ENCODE assay signal across 17 mouse cellular contexts in the genomic region with DNA sequence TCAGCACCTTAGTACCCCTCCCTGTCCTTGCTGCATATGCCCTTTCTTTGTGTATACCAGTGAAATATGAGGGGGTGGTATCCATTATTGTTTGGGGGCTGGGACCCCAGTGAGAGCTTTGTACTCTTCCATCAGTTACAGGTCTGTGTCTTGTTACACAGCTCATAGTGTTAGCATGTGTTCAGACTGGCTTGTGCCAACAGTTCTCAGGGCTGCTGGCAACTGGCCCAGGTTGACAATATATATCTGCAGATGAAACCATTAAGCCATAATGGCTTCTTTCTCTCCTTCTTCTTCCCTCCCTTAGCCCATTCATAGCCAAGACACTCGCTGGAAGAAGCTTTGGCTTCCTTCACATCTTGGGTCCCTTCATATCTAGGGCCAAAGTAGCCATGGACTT.
DNase-seq lines count a peak whose midpoint lies in the region; ATAC-seq and TF ChIP-seq lines count a peak whose summit lies in the region.
"Had no signal": no experiment of that assay in that cellular context is flagged by ENCODE, and none has a peak within 500 bp of the region (broad histone marks: within the 10 kb centered on the region; RNA-seq: fewer than 3 reads in every experiment).

No protein-coding gene starts in this region.

- H3K36me3 ChIP-seq in forebrain, embryonic 13.5 days (ENCODE audit: poor library complexity, severe bottlenecking), result no peaks in the 10 kb centered on the region
- H3K36me3 ChIP-seq in forebrain, embryonic 10.5 days (replicated peaks), result no peaks in the 10 kb centered on the region
- no peaks in the 10 kb centered on the region for H3K36me3 ChIP-seq in lung, embryonic 14.5 days (ENCODE audit: insufficient read depth)
- no peaks in the 10 kb centered on the region for H3K36me3 ChIP-seq in kidney, embryonic 16.5 days (ENCODE audit: insufficient read depth, low read length)
- H3K36me3 ChIP-seq: kidney, embryonic 15.5 days; limb, embryonic 15.5 days; stomach, embryonic 15.5 days had no signal

- H3K27ac ChIP-seq in forebrain, embryonic 13.5 days, result no peak overlapping the region
- no peak overlapping the region for H3K27ac ChIP-seq in forebrain, embryonic 10.5 days
- H3K27ac ChIP-seq in lung, embryonic 14.5 days (ENCODE audit: low read depth), result no peak overlapping the region
- H3K27ac ChIP-seq in kidney, embryonic 16.5 days (ENCODE audit: low read length), result no peak overlapping the region
- H3K27ac ChIP-seq: kidney, embryonic 15.5 days; layer of hippocampus, adult 2 months; left cerebral cortex, adult 2 months; limb, embryonic 15.5 days; macrophage; midbrain, embryonic 13.5 days; stomach, embryonic 15.5 days had no signal

- no peak for DNase-seq in forebrain, embryonic 10.5 days (ENCODE audit: extremely low spot score, low spot score)
- peak; percentile 70 for DNase-seq in lung, embryonic 14.5 days
- DNase-seq in lung, postnatal 25 days (ENCODE audit: low spot score), result no peak
- DNase-seq in brain, adult 2 months (ENCODE audit: low read depth, low spot score), result peak; percentile 70
- peak; percentile 84 to 86 for DNase-seq in cerebellum, postnatal 14 days
- no peak for DNase-seq in layer of hippocampus, adult 8-10 months (ENCODE audit: low spot score in 2 of 2)
- DNase-seq: liver, postnatal 0 days; thymus, postnatal 14 days had no signal

- no peak for TF ChIP-seq CTCF in lung, embryonic 14.5 days (IDR thresholded peaks at IDR 0.05; ENCODE audit: low read depth)

- 0 out of 2 replicates have a peak, but pooled peaks have one; percentile 36 for ATAC-seq in forebrain, embryonic 13.5 days
- ATAC-seq in lung, embryonic 14.5 days (ENCODE audit: insufficient read depth), result no peak
- ATAC-seq in kidney, embryonic 16.5 days (ENCODE audit: low FRiP score, low TSS enrichment), result no peak
- ATAC-seq: liver, postnatal 0 days; midbrain, embryonic 13.5 days had no signal

- no peaks in the 10 kb centered on the region for H3K27me3 ChIP-seq in forebrain, embryonic 13.5 days
- H3K27me3 ChIP-seq in forebrain, embryonic 10.5 days (ENCODE audit: poor library complexity, severe bottlenecking), result no peaks in the 10 kb centered on the region; the same call in 1 of the 2 replicates
- no peaks in the 10 kb centered on the region for H3K27me3 ChIP-seq in lung, embryonic 14.5 days (ENCODE audit: insufficient read depth, low read length)
- no peaks in the 10 kb centered on the region for H3K27me3 ChIP-seq in kidney, embryonic 16.5 days (ENCODE audit: insufficient read depth, low read length)
- H3K27me3 ChIP-seq: kidney, embryonic 15.5 days; limb, embryonic 15.5 days; midbrain, embryonic 13.5 days; stomach, embryonic 15.5 days had no signal

- no peak overlapping the region for H3K4me3 ChIP-seq in forebrain, embryonic 13.5 days
- no peak overlapping the region for H3K4me3 ChIP-seq in forebrain, embryonic 10.5 days
- H3K4me3 ChIP-seq in lung, embryonic 14.5 days (ENCODE audit: low read depth, low read length), result no peak overlapping the region
- no peak overlapping the region for H3K4me3 ChIP-seq in kidney, embryonic 16.5 days (ENCODE audit: low read length)
- H3K4me3 ChIP-seq: kidney, embryonic 15.5 days; layer of hippocampus, adult 2 months; left cerebral cortex, adult 2 months; limb, embryonic 15.5 days; midbrain, embryonic 13.5 days; stomach, embryonic 15.5 days had no signal

- 46% methylated on average over 1 of the region's 1 CpGs for WGBS in forebrain, embryonic 13.5 days
- WGBS in forebrain, embryonic 10.5 days, result 82% methylated on average over 1 of the region's 1 CpGs
- 71% methylated on average over 1 of the region's 1 CpGs for WGBS in lung, embryonic 14.5 days
- WGBS in kidney, embryonic 16.5 days, result 86% methylated on average over 1 of the region's 1 CpGs

- no peak overlapping the region for H3K4me2 ChIP-seq in forebrain, embryonic 13.5 days
- no peak overlapping the region for H3K4me2 ChIP-seq in lung, embryonic 14.5 days
- no peak overlapping the region for H3K4me2 ChIP-seq in kidney, embryonic 16.5 days (replicated peaks; ENCODE audit: low read depth, low read length)
- H3K4me2 ChIP-seq: kidney, embryonic 15.5 days; limb, embryonic 15.5 days; midbrain, embryonic 13.5 days; stomach, embryonic 15.5 days had no signal

- no peaks in the 10 kb centered on the region for H3K9me3 ChIP-seq in forebrain, embryonic 13.5 days (replicated peaks)
- no peaks in the 10 kb centered on the region for H3K9me3 ChIP-seq in forebrain, embryonic 10.5 days
- no peaks in the 10 kb centered on the region for H3K9me3 ChIP-seq in lung, embryonic 14.5 days (ENCODE audit: low read depth, low read length)
- no peaks in the 10 kb centered on the region for H3K9me3 ChIP-seq in kidney, embryonic 16.5 days (ENCODE audit: low read length)
- H3K9me3 ChIP-seq: kidney, embryonic 15.5 days; limb, embryonic 15.5 days; midbrain, embryonic 13.5 days; stomach, embryonic 15.5 days had no signal

- no peak overlapping the region for H3K9ac ChIP-seq in forebrain, embryonic 13.5 days
- no peak overlapping the region for H3K9ac ChIP-seq in lung, embryonic 14.5 days
- no peak overlapping the region for H3K9ac ChIP-seq in kidney, embryonic 16.5 days (replicated peaks; ENCODE audit: low read length)
- H3K9ac ChIP-seq: kidney, embryonic 15.5 days; limb, embryonic 15.5 days; liver, postnatal 0 days; midbrain, embryonic 13.5 days; stomach, embryonic 15.5 days had no signal

- H3K4me1 ChIP-seq in forebrain, embryonic 13.5 days, result peaks cover 11% of the 10 kb centered on the region
- peaks cover 12% of the 10 kb centered on the region for H3K4me1 ChIP-seq in forebrain, embryonic 10.5 days
- 0 out of 2 replicates have a peak, but pooled peaks cover 3% of the 10 kb centered on the region for H3K4me1 ChIP-seq in lung, embryonic 14.5 days (ENCODE audit: insufficient read depth)
- H3K4me1 ChIP-seq in kidney, embryonic 16.5 days (ENCODE audit: insufficient read depth, low read length), result peaks cover 18% of the 10 kb centered on the region

Comparison
In these comparisons a context has a peak if more than half of its experiments do, and no peak if none do; other contexts are left out.
1. DNase-seq: peak in lung, embryonic 14.5 days (single experiment), brain, adult 2 months (single experiment) and cerebellum, postnatal 14 days (2 of 2); none in forebrain, embryonic 10.5 days (single experiment), lung, postnatal 25 days (single experiment) and layer of hippocampus, adult 8-10 months (0 of 2).